Mouse (Mus musculus) ES-E14 (cell line): ENCODE data around the gene Gm9268.
"Not testable (repeated sequence)": the region's sequence is repeated elsewhere in the genome, so short reads cannot be mapped to it uniquely, and the experiment has no call there.

ENCODE experiments used
- HCFC1 ChIP-seq: IDR thresholded peaks from 2 replicates; pipeline ENCODE4 v1.6.1; 2012; ENCODE audit warnings: low read length, inconsistent platforms, borderline replicate concordance; ENCODE audit not compliant: insufficient read depth
- ZNF384 ChIP-seq: IDR thresholded peaks from 2 replicates; pipeline ENCODE4 v1.6.1; 2012; ENCODE audit warnings: low read depth, low read length, inconsistent platforms

DNA sequence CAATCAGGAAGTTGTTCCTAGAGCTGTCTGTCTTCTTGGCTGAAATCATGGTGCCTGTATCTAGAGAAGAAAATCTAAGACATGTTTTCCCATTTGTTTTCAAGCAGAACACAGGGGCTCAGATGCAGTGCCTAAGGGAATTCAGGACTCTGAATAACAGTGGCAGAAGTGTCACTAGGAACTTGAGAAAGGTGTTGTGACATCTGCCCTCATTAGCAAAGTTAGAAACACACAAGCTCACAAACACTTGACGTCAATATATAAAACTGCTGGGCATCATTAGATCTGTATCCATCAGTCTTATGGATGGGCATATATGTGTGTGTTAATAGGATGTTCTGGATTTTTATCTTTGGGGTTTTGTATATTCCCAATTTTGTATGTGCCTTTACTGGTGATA is at the start of gene Gm9268:
- not testable (repeated sequence) for TF ChIP-seq ZNF384, HCFC1
